Mouse (Mus musculus): ENCODE measurements at regions not wholly inside any gene's neighbourhood (a gene's known extent, or its start where the extent isn't known, plus 50 kb on each side); places are given as distances from the start of the nearest gene placed in this dataset.

DNA sequence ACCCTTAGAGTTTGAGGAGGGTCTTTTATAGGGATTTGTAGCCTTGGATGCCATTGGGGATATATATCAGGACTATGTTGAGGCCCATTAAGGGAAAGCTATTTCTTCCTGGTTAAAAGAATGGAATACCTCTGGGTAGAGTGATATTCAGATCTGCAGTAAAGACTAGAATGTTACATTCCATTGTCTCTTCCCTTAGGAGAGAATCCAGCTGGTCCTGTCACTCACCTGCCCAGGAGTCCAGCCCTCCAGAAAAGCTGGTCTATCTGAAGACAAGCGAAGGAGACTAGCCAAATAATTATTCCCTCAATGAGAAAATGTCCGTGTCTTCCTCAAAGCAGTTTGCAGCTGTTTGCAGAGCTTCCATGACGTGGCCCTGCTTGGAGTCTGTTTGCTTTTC is 308.3 kb downstream of the Cog6 start:
- TF ChIP-seq POLR2A (IDR thresholded peaks at IDR 0.05; ENCODE audit: insufficient read depth, low read depth, low read length) (no peak), CTCF (IDR thresholded peaks at IDR 0.05; ENCODE audit: insufficient read depth, low read depth, low read length) (no peak)

Measured in olfactory bulb, adult 2 months (tissue).